Mouse (Mus musculus) hindbrain, embryonic 15.5 days (tissue): ENCODE measurements at regions not wholly inside any gene's neighbourhood (a gene's known extent, or its start where the extent isn't known, plus 50 kb on each side); places are given as distances from the start of the nearest gene placed in this dataset.

Experiments
- ATAC-seq: fragments of 200-750 bp; cut with Nextera tagmentation; 2 replicates; pipeline ENCODE4 v1.8.0; 2017; ENCODE audit warnings: low read depth, moderate number of reproducible peaks, moderate TSS enrichment; ENCODE audit not compliant: low FRiP score
- H3K27ac ChIP-seq: fragments of 300-500 bp; sonication (generic); replicated peaks from 2 replicates; pipeline ENCODE4 v1.5.1; 2015; ENCODE audit warnings: mild to moderate bottlenecking, inconsistent platforms
- H3K27me3 ChIP-seq: fragments of 300-500 bp; sonication (generic); 2 replicates; pipeline ENCODE4 v1.6.1; 2015; ENCODE audit warnings: control low read depth, inconsistent platforms
- H3K36me3 ChIP-seq: fragments of 300-500 bp; sonication (generic); 2 replicates; pipeline ENCODE4 v1.6.1; 2015; ENCODE audit warnings: control low read depth, inconsistent platforms
- H3K4me1 ChIP-seq: fragments of 300-500 bp; sonication (generic); replicated peaks from 2 replicates; pipeline ENCODE4 v1.6.1; 2015; ENCODE audit warnings: control low read depth, inconsistent platforms
- H3K4me2 ChIP-seq: fragments of 300-500 bp; sonication (generic); 2 replicates; pipeline ENCODE4 v1.6.1; 2015; ENCODE audit warnings: moderate library complexity, mild to moderate bottlenecking, inconsistent platforms
- H3K4me3 ChIP-seq: fragments of 300-500 bp; sonication (generic); 2 replicates; pipeline ENCODE4 v1.5.1; 2015; ENCODE audit warnings: mild to moderate bottlenecking, inconsistent platforms
- H3K9ac ChIP-seq: fragments of 300-500 bp; sonication (generic); 2 replicates; pipeline ENCODE4 v1.6.1; 2015; ENCODE audit warnings: inconsistent platforms
- H3K9me3 ChIP-seq: fragments of 300-500 bp; sonication (generic); 2 replicates; pipeline ENCODE4 v1.6.1; 2016; ENCODE audit warnings: control low read depth, inconsistent platforms
- WGBS: fragments of 180-500 bp; shearing (Covaris S2); methylation state at CpG from one replicate; pipeline ENCODE4 v1.1.7; 2015; 5-methylcytosine and 5-hydroxymethylcytosine counted together

DNA sequence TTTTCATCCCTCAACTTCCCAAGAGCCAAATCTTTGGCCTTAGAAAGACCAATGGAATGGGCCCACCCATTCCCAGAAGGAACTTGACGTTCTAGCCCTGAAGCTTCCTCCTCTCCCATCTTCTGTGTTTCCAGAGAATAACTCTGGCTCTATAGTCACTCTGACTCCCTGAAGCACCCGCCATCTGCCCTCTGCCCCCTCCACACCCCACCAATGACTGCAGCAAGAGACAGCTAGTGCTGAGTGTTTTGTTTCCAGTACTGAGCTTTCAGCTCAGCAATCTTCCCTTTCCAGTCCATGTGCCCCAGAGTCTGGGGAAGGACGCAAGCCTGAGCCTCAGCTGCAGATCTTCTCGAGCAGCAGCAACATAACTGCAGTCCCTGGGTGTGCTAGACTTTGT is 233.3 kb upstream of the Lyplal1 start:
- H3K9me3 ChIP-seq = no peaks in the 10 kb centered on the region

DNA sequence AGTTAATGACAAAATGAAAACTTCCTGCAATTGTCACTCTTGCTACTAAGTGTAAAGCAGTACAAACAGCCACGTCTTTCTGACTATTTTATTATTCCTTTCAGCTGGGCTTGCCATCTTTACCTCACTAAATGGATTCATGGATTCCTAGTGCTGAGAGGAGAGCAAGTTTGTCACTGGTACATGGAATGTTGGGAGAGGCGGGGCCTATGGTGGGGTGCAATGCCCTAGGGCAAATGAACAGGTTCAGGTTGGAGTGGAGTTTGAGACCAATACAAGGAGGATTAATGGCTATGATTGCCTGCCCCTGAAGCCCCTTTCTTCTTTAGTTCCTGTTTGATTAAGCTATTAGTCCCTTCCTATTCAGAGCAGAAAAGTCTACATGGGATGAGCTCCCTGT is 232.9 kb upstream of the Lyplal1 start:
- no peaks in the 10 kb centered on the region for H3K36me3 ChIP-seq
- no peak overlapping the region for H3K27ac ChIP-seq
- H3K4me3 ChIP-seq = no peak overlapping the region
- WGBS = 86% methylated on average over 2 of the region's 2 CpGs
- H3K4me1 ChIP-seq = no peaks in the 10 kb centered on the region
- no peaks in the 10 kb centered on the region for H3K27me3 ChIP-seq
- H3K9ac ChIP-seq = no peak overlapping the region
- no peaks in the 10 kb centered on the region for H3K9me3 ChIP-seq
- no peak for ATAC-seq
- no peak overlapping the region for H3K4me2 ChIP-seq

More for the DNA sequence above, 233.3 kb upstream of the Lyplal1 start:
- no peak overlapping the region for H3K4me2 ChIP-seq
- H3K4me3 ChIP-seq = no peak overlapping the region
- H3K27me3 ChIP-seq = no peaks in the 10 kb centered on the region
- H3K27ac ChIP-seq = no peak overlapping the region
- no peak for ATAC-seq
- H3K36me3 ChIP-seq = no peaks in the 10 kb centered on the region
- H3K4me1 ChIP-seq = no peaks in the 10 kb centered on the region
- H3K9ac ChIP-seq = no peak overlapping the region
- WGBS = 87% methylated on average over 4 of the region's 4 CpGs

DNA sequence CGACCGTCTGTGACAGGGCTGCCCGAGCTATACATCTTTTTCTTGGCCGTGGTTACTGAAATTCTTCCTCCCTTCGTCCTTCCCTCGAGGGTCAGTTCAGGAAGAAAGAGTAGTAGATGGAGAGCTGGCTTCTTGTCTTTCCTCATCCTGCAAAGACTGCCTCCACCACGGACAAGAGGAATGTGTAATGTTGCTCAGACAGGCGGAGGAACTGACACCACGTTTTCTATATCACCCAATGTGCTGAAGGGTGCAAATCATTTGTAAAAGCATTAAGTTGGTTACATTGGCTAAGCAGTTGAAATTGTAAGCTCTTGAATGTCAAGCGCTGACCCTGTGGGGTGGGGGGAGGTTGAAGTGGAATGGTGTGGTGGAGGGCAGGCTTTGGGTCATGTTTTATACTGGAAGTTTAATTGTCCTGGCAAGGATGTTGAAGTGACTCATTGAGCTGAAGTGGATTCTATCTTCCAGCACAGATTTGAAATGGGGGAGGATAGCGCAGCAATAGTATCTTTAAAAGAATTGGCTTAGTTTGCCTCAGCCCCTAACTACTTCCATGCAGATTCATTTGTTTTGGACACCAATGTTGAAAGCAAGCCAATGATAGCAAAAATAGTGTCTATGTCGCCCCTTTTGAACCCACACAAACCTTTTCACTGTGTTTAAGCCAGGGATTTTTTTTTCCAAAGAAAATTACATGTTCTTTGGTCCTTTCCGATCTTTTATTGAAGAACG is 230.5 kb upstream of the Lyplal1 start:
- no peaks in the 10 kb centered on the region for H3K36me3 ChIP-seq
- H3K27ac ChIP-seq = no peak overlapping the region
- no peaks in the 10 kb centered on the region for H3K4me1 ChIP-seq
- no peak overlapping the region for H3K4me2 ChIP-seq
- no peaks in the 10 kb centered on the region for H3K9me3 ChIP-seq
- WGBS = 85% methylated on average over 14 of the region's 14 CpGs
- H3K4me3 ChIP-seq = no peak overlapping the region
- ATAC-seq = no peak
- no peak overlapping the region for H3K9ac ChIP-seq
- no peaks in the 10 kb centered on the region for H3K27me3 ChIP-seq

DNA sequence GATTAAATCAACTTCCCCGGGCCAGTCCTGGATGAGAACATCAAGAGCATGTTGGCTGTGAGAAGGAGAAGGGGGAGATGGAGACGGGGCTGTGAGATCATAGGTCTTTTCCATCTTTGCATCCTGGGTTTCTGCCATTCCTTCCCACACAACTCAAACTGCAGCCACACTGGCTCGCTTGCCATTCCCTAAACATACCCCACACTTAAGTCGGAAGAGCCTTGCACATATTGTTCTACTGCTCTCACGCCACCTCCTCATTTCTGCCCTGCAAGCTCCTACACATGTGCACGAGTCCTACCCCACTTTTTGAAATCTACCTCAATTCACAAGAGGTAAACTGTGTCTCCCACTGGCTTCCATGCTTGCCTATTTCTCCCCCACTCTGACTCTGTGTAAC is 228.3 kb upstream of the Lyplal1 start:
- Histone ChIP-seq H3K9me3 (no peaks in the 10 kb centered on the region), H3K4me1 (no peaks in the 10 kb centered on the region), H3K27me3 (no peaks in the 10 kb centered on the region), H3K9ac (no peak overlapping the region), H3K27ac (no peak overlapping the region), H3K4me3 (no peak overlapping the region), H3K36me3 (no peaks in the 10 kb centered on the region), H3K4me2 (no peak overlapping the region)
- no peak for ATAC-seq
- WGBS = 96% methylated on average over 6 of the region's 6 CpGs

DNA sequence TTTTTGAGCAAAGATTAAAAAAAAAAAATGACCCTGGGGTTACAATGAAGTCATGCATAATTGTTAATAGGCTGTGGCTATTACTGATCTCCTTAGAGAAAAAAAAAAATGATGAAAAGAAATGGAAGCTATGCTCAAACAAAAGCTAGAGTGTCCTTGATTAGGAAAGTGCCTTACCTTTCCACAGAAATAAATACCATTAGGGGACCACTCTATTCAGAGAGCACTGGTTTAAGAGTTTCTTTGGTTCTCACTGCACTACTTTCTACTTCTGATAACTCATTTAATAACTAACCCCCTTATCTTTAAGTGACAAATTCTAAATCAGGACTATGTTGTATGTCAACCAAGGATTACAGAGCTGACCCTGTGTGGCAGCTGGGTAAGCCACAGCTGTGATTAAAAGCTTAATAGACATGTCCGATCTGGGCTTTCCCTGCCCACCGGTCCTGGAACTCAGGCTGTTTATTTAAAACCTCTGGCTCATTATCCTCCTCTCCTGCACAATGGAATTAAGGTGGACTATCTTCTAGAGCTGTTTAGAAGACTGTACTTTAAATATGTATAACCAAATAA is 225.9 kb upstream of the Lyplal1 start:
- Histone ChIP-seq H3K27me3 (no peaks in the 10 kb centered on the region), H3K4me1 (no peaks in the 10 kb centered on the region), H3K4me2 (no peak overlapping the region), H3K4me3 (no peak overlapping the region), H3K36me3 (no peaks in the 10 kb centered on the region), H3K9me3 (no peaks in the 10 kb centered on the region), H3K9ac (no peak overlapping the region), H3K27ac (no peak overlapping the region)
- WGBS = 48% methylated on average over 2 of the region's 2 CpGs
- no peak for ATAC-seq

DNA sequence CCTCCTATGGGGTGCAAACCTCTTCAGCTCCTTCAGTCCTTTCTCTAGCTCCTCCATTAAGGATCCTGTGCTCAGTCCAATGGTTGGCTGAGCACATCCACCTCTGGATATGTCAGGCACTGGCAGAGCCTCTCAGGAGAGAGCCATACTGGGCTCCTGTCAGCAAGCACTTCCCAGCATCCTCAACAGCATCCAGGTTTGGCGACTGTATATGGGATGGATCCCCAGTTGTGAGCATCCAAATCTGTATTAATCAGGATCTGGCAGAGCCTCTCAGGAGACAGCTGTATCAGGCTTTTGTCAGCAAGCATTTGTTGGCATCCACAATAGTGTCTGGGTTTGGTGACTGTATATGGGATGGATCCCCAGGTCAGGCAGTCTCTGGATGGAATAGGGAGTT is 225.3 kb upstream of the Lyplal1 start:
- H3K27me3 ChIP-seq = no peaks in the 10 kb centered on the region
- no peak for ATAC-seq
- H3K4me1 ChIP-seq = no peaks in the 10 kb centered on the region
- no peak overlapping the region for H3K4me3 ChIP-seq
- H3K9ac ChIP-seq = no peak overlapping the region
- no peaks in the 10 kb centered on the region for H3K36me3 ChIP-seq
- no peak overlapping the region for H3K27ac ChIP-seq
- H3K9me3 ChIP-seq = no peaks in the 10 kb centered on the region
- no peak overlapping the region for H3K4me2 ChIP-seq
- WGBS = 53% methylated on average over 1 of the region's 1 CpGs

DNA sequence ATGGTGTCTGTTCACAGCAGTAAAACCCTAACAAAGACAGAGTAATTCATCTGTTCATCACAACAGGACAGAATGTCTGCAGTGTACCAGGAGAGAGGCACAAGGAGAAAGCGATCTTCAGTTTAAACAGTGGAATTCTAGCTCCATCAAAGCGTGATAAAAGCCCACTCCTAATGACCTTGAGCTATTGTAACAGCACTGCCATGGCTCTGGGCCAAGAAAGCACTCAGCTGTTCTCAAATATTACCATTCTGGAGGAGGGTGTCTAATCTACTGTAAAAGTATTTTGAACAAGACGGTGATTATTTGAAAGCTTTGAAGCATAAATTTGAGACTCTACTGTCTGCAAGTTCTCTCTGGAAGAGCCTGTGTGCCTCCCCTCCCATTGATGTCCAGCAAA is 224.8 kb upstream of the Lyplal1 start:
- H3K9me3 ChIP-seq = no peaks in the 10 kb centered on the region
- no peaks in the 10 kb centered on the region for H3K27me3 ChIP-seq
- H3K9ac ChIP-seq = no peak overlapping the region
- 64% methylated on average over 3 of the region's 3 CpGs for WGBS
- H3K27ac ChIP-seq = no peak overlapping the region
- no peaks in the 10 kb centered on the region for H3K36me3 ChIP-seq
- H3K4me1 ChIP-seq = no peaks in the 10 kb centered on the region
- ATAC-seq = no peak
- no peak overlapping the region for H3K4me2 ChIP-seq
- no peak overlapping the region for H3K4me3 ChIP-seq

DNA sequence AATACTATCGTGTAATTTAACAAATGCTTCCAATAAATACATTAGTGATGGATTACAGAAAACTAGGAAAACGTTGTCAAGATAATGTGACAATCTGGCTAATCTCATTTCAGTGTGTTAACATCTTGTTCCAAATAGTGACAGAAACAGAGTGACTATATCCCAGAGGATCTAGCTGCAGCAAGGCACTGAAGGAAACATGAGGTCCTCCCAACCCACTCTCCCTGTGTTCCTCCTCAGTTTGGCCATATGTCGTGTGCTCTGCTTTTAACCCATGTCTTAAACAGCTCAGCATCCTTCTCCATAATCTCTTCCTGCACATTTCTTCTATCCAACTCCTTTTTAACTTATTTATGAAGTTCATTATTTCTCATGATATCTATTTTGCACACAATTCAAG is 223.6 kb upstream of the Lyplal1 start:
- WGBS = 75% methylated on average over 3 of the region's 3 CpGs
- no peak for ATAC-seq
- Histone ChIP-seq H3K4me2 (no peak overlapping the region), H3K4me3 (no peak overlapping the region), H3K4me1 (no peaks in the 10 kb centered on the region), H3K9ac (no peak overlapping the region), H3K9me3 (no peaks in the 10 kb centered on the region), H3K27me3 (no peaks in the 10 kb centered on the region), H3K36me3 (no peaks in the 10 kb centered on the region), H3K27ac (no peak overlapping the region)

DNA sequence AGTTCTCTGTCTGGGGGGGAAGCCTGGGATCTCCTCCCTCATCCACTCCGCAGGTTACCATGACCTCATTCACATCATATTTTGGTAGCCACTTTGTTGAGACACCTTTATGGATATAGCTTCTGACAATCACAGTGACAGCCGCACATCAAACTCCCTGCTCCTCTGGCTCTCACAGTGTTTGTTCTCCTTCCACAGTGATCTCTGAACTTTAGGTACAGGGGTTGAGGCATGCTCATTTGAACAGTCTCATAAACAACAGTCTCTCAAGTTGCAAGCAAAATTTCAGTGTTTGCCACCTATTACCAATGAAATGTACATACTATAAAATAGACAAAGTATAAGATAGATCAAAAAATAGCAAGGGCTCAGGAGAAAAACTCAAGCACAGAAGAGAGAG is 200.2 kb upstream of the Lyplal1 start:
- ATAC-seq = no peak
- Histone ChIP-seq H3K36me3 (no peaks in the 10 kb centered on the region), H3K9ac (no peak overlapping the region), H3K4me1 (no peaks in the 10 kb centered on the region), H3K9me3 (no peaks in the 10 kb centered on the region), H3K27me3 (no peaks in the 10 kb centered on the region), H3K4me3 (no peak overlapping the region), H3K4me2 (no peak overlapping the region), H3K27ac (no peak overlapping the region)
- 94% methylated on average over 2 of the region's 2 CpGs for WGBS

DNA sequence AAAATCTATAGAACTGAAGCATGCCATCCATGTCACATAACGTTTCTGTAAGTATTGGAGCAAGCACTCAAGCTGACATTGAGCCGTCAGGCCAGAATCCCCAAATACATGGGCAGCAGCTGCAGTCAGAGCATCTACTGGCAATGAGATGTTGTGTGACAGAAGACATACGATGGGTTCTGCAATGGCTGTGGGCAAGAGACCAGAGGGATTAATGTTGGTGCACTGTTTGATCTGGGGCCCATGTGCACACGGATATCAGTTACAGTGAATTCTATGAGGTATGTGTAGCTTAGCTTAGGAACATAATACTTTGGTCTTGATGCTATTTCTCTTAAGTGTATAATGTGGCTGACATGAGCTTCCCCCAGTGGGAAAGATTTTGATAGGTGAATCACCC is 197.1 kb upstream of the Lyplal1 start:
- no peaks in the 10 kb centered on the region for H3K27me3 ChIP-seq
- no peak overlapping the region for H3K4me3 ChIP-seq
- 80% methylated on average over 4 of the region's 4 CpGs for WGBS
- H3K36me3 ChIP-seq = no peaks in the 10 kb centered on the region
- H3K27ac ChIP-seq = no peak overlapping the region
- no peak overlapping the region for H3K4me2 ChIP-seq
- no peak overlapping the region for H3K9ac ChIP-seq
- no peaks in the 10 kb centered on the region for H3K4me1 ChIP-seq
- H3K9me3 ChIP-seq = no peaks in the 10 kb centered on the region
- ATAC-seq = no peak

DNA sequence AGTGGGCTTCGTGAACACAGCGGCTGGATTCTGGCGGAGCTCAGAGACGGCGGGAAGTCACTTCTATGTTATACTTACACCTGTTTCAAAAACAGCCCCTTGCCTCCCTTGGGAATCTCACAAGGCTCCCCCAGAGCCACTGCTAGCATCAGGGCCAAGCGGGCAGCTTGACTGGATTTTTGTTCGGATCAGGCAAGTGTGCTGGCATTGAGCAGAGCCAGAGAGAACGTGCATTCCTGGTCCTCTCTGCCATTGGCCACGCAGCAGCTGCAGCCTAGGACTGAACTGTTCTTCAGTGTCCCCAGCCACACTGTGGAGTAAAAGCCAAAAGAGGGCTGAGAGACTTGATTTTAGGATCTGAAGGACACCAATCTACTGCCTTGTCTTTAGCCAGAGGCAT is 195.6 kb upstream of the Lyplal1 start:
- Histone ChIP-seq H3K4me1 (no peaks in the 10 kb centered on the region), H3K27me3 (no peaks in the 10 kb centered on the region), H3K27ac (no peak overlapping the region), H3K4me2 (no peak overlapping the region), H3K9ac (no peak overlapping the region), H3K4me3 (no peak overlapping the region), H3K36me3 (no peaks in the 10 kb centered on the region), H3K9me3 (no peaks in the 10 kb centered on the region)
- 88% methylated on average over 9 of the region's 9 CpGs for WGBS
- ATAC-seq = no peak

DNA sequence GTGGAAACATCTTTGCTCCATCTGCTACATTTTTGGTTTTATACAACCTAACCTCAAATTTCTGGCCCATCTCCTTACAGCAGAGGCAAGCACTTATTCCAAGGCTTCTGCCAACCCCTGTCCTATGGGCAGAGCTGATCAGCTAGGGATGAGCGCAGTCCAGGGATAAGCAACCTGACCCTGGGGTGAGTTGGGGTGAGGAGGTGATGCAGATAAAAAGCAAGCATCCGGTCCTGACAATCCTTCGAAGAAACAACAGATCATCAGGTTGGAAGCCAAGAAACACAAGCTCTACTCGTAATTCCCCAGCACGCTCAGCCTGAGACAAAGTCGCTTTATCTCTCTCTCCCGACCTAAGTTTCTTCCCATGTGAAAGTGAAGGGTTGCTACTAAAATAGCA is 194.9 kb upstream of the Lyplal1 start:
- no peak for ATAC-seq

DNA sequence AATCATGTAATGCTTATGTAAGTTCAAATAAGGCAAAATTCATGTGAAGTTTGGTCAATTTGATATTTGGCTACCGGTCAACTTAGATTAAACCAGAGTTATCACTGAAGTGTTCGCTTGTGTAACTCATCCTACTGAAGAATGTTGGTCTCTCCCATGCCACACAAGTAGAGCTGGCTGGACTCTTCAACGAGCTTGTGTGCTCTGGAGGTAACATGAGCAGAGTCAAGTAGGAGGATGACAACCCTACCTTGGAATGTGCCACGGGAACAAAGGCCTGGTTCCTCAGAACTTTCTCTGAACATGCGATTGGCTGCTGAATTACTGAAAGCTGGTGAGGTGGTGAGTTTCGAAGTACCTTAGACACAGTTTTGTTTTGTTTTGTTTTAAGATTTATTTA is 190.5 kb upstream of the Lyplal1 start:
- no peak overlapping the region for H3K27ac ChIP-seq
- no peak overlapping the region for H3K4me3 ChIP-seq
- no peak for ATAC-seq
- H3K36me3 ChIP-seq = no peaks in the 10 kb centered on the region
- no peaks in the 10 kb centered on the region for H3K27me3 ChIP-seq
- no peak overlapping the region for H3K9ac ChIP-seq
- H3K4me1 ChIP-seq = no peaks in the 10 kb centered on the region
- H3K4me2 ChIP-seq = no peak overlapping the region
- WGBS = 86% methylated on average over 6 of the region's 6 CpGs
- H3K9me3 ChIP-seq = no peaks in the 10 kb centered on the region

More for the DNA sequence above, 194.9 kb upstream of the Lyplal1 start:
- Histone ChIP-seq H3K9me3 (no peaks in the 10 kb centered on the region), H3K4me2 (no peak overlapping the region), H3K27ac (no peak overlapping the region), H3K9ac (no peak overlapping the region), H3K4me3 (no peak overlapping the region), H3K36me3 (no peaks in the 10 kb centered on the region), H3K27me3 (no peaks in the 10 kb centered on the region), H3K4me1 (no peaks in the 10 kb centered on the region)
- WGBS = 90% methylated on average over 7 of the region's 7 CpGs
